Comparison of ENCODE assay signal across 8 mouse cellular contexts in genomic region chr19:46326019-46326755, GRCm38 (mm10). TPM values are rescaled to one million over a fixed set of nuclear protein-coding genes. Genes with fewer than 3 reads are reported as not detected.
DNase-seq lines count a peak whose midpoint lies in the region; ATAC-seq and TF ChIP-seq lines count a peak whose summit lies in the region.

No protein-coding gene starts in this region.

- H3K9me3 ChIP-seq in CH12.LX (replicated peaks; ENCODE audit: low read length) = no peaks in the 10 kb centered on the region
- no peaks in the 10 kb centered on the region for H3K9me3 ChIP-seq in embryonic facial prominence, embryonic 14.5 days (ENCODE audit: control insufficient read depth, low read length)
- H3K9me3 ChIP-seq in limb, embryonic 12.5 days = no peaks in the 10 kb centered on the region

- 0 out of 2 replicates have a peak overlapping the region, but pooled peaks have one; percentile 79 for H3K4me2 ChIP-seq in CH12.LX (ENCODE audit: insufficient read depth, low read depth, poor library complexity, severe bottlenecking)
- H3K4me2 ChIP-seq in embryonic facial prominence, embryonic 14.5 days (ENCODE audit: low read depth, low read length) = peak overlapping the region; percentile 99
- H3K4me2 ChIP-seq in limb, embryonic 12.5 days = peak overlapping the region; percentile 99

- ATAC-seq in embryonic facial prominence, embryonic 14.5 days (ENCODE audit: low read depth) = no peak
- no peak for ATAC-seq in limb, embryonic 12.5 days (ENCODE audit: insufficient number of reproducible peaks, insufficient read depth, low FRiP score, low TSS enrichment, low read depth)

- no peak overlapping the region for H3K4me3 ChIP-seq in CH12.LX (replicated peaks in 1 of 3; ENCODE audit: low read depth in 2 of 3, low read length in 2 of 3, poor library complexity in 1 of 3)
- peak overlapping the region; percentile 70 for H3K4me3 ChIP-seq in embryonic facial prominence, embryonic 14.5 days (ENCODE audit: low read depth, low read length)
- peak overlapping the region; percentile 19; the same call in 1 of the 2 replicates for H3K4me3 ChIP-seq in limb, embryonic 12.5 days (replicated peaks)

- H3K4me1 ChIP-seq in CH12.LX (ENCODE audit: control insufficient read depth in 1 of 2, insufficient read depth in 2 of 2) = peaks cover 12 to 54% of the 10 kb centered on the region in 2 experiments
- H3K4me1 ChIP-seq in embryonic facial prominence, embryonic 14.5 days (ENCODE audit: control insufficient read depth, insufficient read depth, low read length) = peaks cover 14% of the 10 kb centered on the region
- peaks cover 39% of the 10 kb centered on the region for H3K4me1 ChIP-seq in limb, embryonic 12.5 days (replicated peaks)

- no peak for TF ChIP-seq EP300 in CH12.LX (IDR thresholded peaks at IDR 0.05; ENCODE audit: low read length)

- TF ChIP-seq POLR2A in CH12.LX (IDR thresholded peaks at IDR 0.05; ENCODE audit: low read depth, low read length) = no peak

- H3K9ac ChIP-seq in CH12.LX (ENCODE audit: insufficient read depth, low read depth) = no peak overlapping the region
- 0 out of 2 replicates have a peak overlapping the region, but pooled peaks have one; percentile 14 for H3K9ac ChIP-seq in embryonic facial prominence, embryonic 14.5 days (ENCODE audit: low read depth, low read length)
- no peak overlapping the region for H3K9ac ChIP-seq in limb, embryonic 12.5 days (replicated peaks)

- in situ Hi-C loops in CH12.LX (cut with MboI; ENCODE audit: low pct_ligation_motif_present, low pct_unique_long_range_greater_than_20kb, low sequenced_read_pairs) = no loop called here

- no peak for TF ChIP-seq RAD21 in CH12.LX (IDR thresholded peaks at IDR 0.05; ENCODE audit: low read depth, low read length)

- H3K27me3 ChIP-seq in CH12.LX (replicated peaks) = peaks cover 44% of the 10 kb centered on the region
- peaks cover 61% of the 10 kb centered on the region for H3K27me3 ChIP-seq in embryonic facial prominence, embryonic 14.5 days (replicated peaks; ENCODE audit: control insufficient read depth, insufficient read depth, low read length)
- H3K27me3 ChIP-seq in limb, embryonic 12.5 days = peaks cover 74% of the 10 kb centered on the region

- 6% methylated on average over 25 of the region's 29 CpGs for WGBS in embryonic facial prominence, embryonic 14.5 days
- 4% methylated on average over 28 of the region's 29 CpGs for WGBS in limb, embryonic 12.5 days

- dilution Hi-C loops in CH12.LX (cut with MboI; ENCODE audit: extremely low pct_ligation_motif_present, extremely low pct_unique_long_range_greater_than_20kb, low sequenced_read_pairs) = no loop called here

- peak; percentile 82 for DNase-seq in cerebellum, adult 11-12 months
- no peak for DNase-seq in cerebellum, postnatal 4 days (ENCODE audit: low spot score in 2 of 2)
- DNase-seq in CH12.LX (ENCODE audit: extremely low read depth) = no peak
- DNase-seq in embryonic facial prominence, embryonic 14.5 days (ENCODE audit: low spot score) = no peak
- DNase-seq in adrenal gland, adult (ENCODE audit: inconsistent age in 2 of 2, low spot score in 1 of 2) = no peak
- no peak for DNase-seq in spleen, adult 12 weeks (ENCODE audit: low spot score)
- no peak for DNase-seq in right cerebral cortex, postnatal 25 days

- H3K27ac ChIP-seq in CH12.LX (ENCODE audit: insufficient read depth, low read depth) = no peak overlapping the region
- no peak overlapping the region for H3K27ac ChIP-seq in embryonic facial prominence, embryonic 14.5 days (replicated peaks; ENCODE audit: low read depth, low read length)
- H3K27ac ChIP-seq in limb, embryonic 12.5 days = no peak overlapping the region

- H3K79me2 ChIP-seq in CH12.LX (replicated peaks; ENCODE audit: control insufficient read depth, extremely low read depth, insufficient read depth, poor library complexity, severe bottlenecking) = no peaks in the 10 kb centered on the region

- TF ChIP-seq CTCF in CH12.LX (conservative IDR thresholded peaks at IDR 0.05 in 1 of 2, IDR thresholded peaks at IDR 0.05 in 1 of 2; ENCODE audit: low read depth in 2 of 2, low read length in 2 of 2) = no peak

- peaks cover 10 to 18% of the 10 kb centered on the region in 2 experiments for H3K36me3 ChIP-seq in CH12.LX (replicated peaks in 1 of 2; ENCODE audit: control insufficient read depth in 1 of 2, insufficient read depth in 1 of 2, low read length in 1 of 2)
- peaks cover 10% of the 10 kb centered on the region; the same call in 1 of the 2 replicates for H3K36me3 ChIP-seq in embryonic facial prominence, embryonic 14.5 days (ENCODE audit: control insufficient read depth, insufficient read depth, low read length)
- H3K36me3 ChIP-seq in limb, embryonic 12.5 days = peaks cover 9% of the 10 kb centered on the region

TF ChIP-seq in CH12.LX, 34 proteins besides CTCF, POLR2A, EP300 and RAD21:
- TF ChIP-seq JUND (conservative IDR thresholded peaks at IDR 0.05; ENCODE audit: low read depth, low read length) (no peak), ZMIZ1 (IDR thresholded peaks at IDR 0.05; ENCODE audit: low read depth, low read length) (no peak), MAX (IDR thresholded peaks at IDR 0.05; ENCODE audit: low read length) (no peak), E2F4 (IDR thresholded peaks at IDR 0.05; ENCODE audit: insufficient replicate concordance, low read depth, low read length) (no peak), ETS1 (conservative IDR thresholded peaks at IDR 0.05; ENCODE audit: low read depth, low read length) (no peak), ZKSCAN1 (IDR thresholded peaks at IDR 0.05; ENCODE audit: borderline replicate concordance, low read depth, low read length) (no peak), GABPA (IDR thresholded peaks at IDR 0.05; ENCODE audit: insufficient replicate concordance, low read depth, low read length) (no peak), RCOR1 (conservative IDR thresholded peaks at IDR 0.05; ENCODE audit: low read depth, low read length) (no peak), SIN3A (IDR thresholded peaks at IDR 0.05; ENCODE audit: low read length) (no peak), KAT2A (IDR thresholded peaks at IDR 0.05; ENCODE audit: insufficient replicate concordance, low read length) (no peak), USF1 (IDR thresholded peaks at IDR 0.05; ENCODE audit: low read depth, low read length) (no peak), CHD1 (IDR thresholded peaks at IDR 0.05; ENCODE audit: low read depth, low read length) (no peak), MEF2A (IDR thresholded peaks at IDR 0.05; ENCODE audit: borderline replicate concordance, low read depth, low read length) (no peak), CHD2 (IDR thresholded peaks at IDR 0.05; ENCODE audit: low read length) (no peak), NELFE (IDR thresholded peaks at IDR 0.05; ENCODE audit: low read depth, low read length) (no peak), SMC3 (IDR thresholded peaks at IDR 0.05; ENCODE audit: low read depth, low read length) (no peak), MYC (IDR thresholded peaks at IDR 0.05; ENCODE audit: low read depth, low read length) (no peak)

RNA-seq across cellular contexts. Expression of gene Psd, which starts 0.8 kb away (rescaled TPM):
- total RNA-seq in CH12.LX (2012; rRNA removed) (1.3 and 2.2 TPM in 2 replicates), CH12.LX (2014; rRNA removed) (0.39 and 0.70 TPM in 2 replicates)
- 20.1 and 20.6 TPM in 2 replicates for polyA plus RNA-seq in CH12.LX (2012; ENCODE audit: insufficient read length, low read depth)
- polyA plus RNA-seq in embryonic facial prominence, embryonic 14.5 days (2014; fragmentation: Nextera tagmentation; extraction: Ambion mirVana) = 5.8 and 8.6 TPM in 2 replicates
- polyA plus RNA-seq in limb, embryonic 12.5 days (2016; fragmentation: Nextera tagmentation; extraction: Ambion mirVana) = 2.8 and 3.0 TPM in 2 replicates

RNA-seq across cellular contexts. Expression of gene Fbxl15, which starts 1.8 kb away (rescaled TPM):
- 9.9 and 10.4 TPM in 2 replicates for total RNA-seq in CH12.LX (2012; rRNA removed)
- 6.8 and 9.4 TPM in 2 replicates for total RNA-seq in CH12.LX (2014; rRNA removed)
- 7.3 and 7.6 TPM in 2 replicates for polyA plus RNA-seq in CH12.LX (2012; ENCODE audit: insufficient read length, low read depth)
- polyA plus RNA-seq in embryonic facial prominence, embryonic 14.5 days (2014; fragmentation: Nextera tagmentation; extraction: Ambion mirVana) = 13.8 and 14.7 TPM in 2 replicates
- polyA plus RNA-seq in limb, embryonic 12.5 days (2016; fragmentation: Nextera tagmentation; extraction: Ambion mirVana) = 14.3 and 14.4 TPM in 2 replicates

RNA-seq across cellular contexts. Expression of gene Cuedc2, which starts 12.3 kb away (rescaled TPM):
- total RNA-seq in CH12.LX (2012; rRNA removed) = 95.1 and 102 TPM in 2 replicates
- 117 and 120 TPM in 2 replicates for total RNA-seq in CH12.LX (2014; rRNA removed)
- 94.4 and 123 TPM in 2 replicates for polyA plus RNA-seq in CH12.LX (2012; ENCODE audit: insufficient read length, low read depth)
- polyA plus RNA-seq in embryonic facial prominence, embryonic 14.5 days (2014; fragmentation: Nextera tagmentation; extraction: Ambion mirVana) = 174 and 184 TPM in 2 replicates
- 165 and 176 TPM in 2 replicates for polyA plus RNA-seq in limb, embryonic 12.5 days (2016; fragmentation: Nextera tagmentation; extraction: Ambion mirVana)

RNA-seq across cellular contexts. Expression of gene Mfsd13a, which starts 14.7 kb away (rescaled TPM):
- total RNA-seq in CH12.LX (2012; rRNA removed) = 4.9 and 7.6 TPM in 2 replicates
- 2.8 and 3.1 TPM in 2 replicates for total RNA-seq in CH12.LX (2014; rRNA removed)
- polyA plus RNA-seq in CH12.LX (2012; ENCODE audit: insufficient read length, low read depth) = 13.2 and 15.9 TPM in 2 replicates
- polyA plus RNA-seq in embryonic facial prominence, embryonic 14.5 days (2014; fragmentation: Nextera tagmentation; extraction: Ambion mirVana) = 3.7 and 4.6 TPM in 2 replicates
- 3.8 and 4.4 TPM in 2 replicates for polyA plus RNA-seq in limb, embryonic 12.5 days (2016; fragmentation: Nextera tagmentation; extraction: Ambion mirVana)

RNA-seq across cellular contexts. Expression of gene Nfkb2, which starts 22.1 kb away (rescaled TPM):
- 45.0 and 64.8 TPM in 2 replicates for total RNA-seq in CH12.LX (2012; rRNA removed)
- total RNA-seq in CH12.LX (2014; rRNA removed) = 37.1 and 44.3 TPM in 2 replicates
- polyA plus RNA-seq in CH12.LX (2012; ENCODE audit: insufficient read length, low read depth) = 67.5 and 71.7 TPM in 2 replicates
- 10.7 and 11.6 TPM in 2 replicates for polyA plus RNA-seq in embryonic facial prominence, embryonic 14.5 days (2014; fragmentation: Nextera tagmentation; extraction: Ambion mirVana)
- 8.5 and 9.5 TPM in 2 replicates for polyA plus RNA-seq in limb, embryonic 12.5 days (2016; fragmentation: Nextera tagmentation; extraction: Ambion mirVana)

Comparison
In these comparisons a context has a peak if more than half of its experiments do, and no peak if none do; other contexts are left out.
1. H3K4me3 ChIP-seq: peak in embryonic facial prominence, embryonic 14.5 days (single experiment) and limb, embryonic 12.5 days (single experiment); none in CH12.LX (0 of 3).
2. Peak in every context shown above with its lines, with median percentiles within 50 percentile points of each other: H3K4me2 ChIP-seq.